Mouse (Mus musculus) E14TG2a.4 (cell line): ENCODE measurements around the gene Pdcd6ip.

Source experiments
- CTCF ChIP-seq: conservative IDR thresholded peaks from 2 replicates; pipeline ENCODE4 v1.5.1; 2014; ENCODE audit warnings: low read length
- POU5F1 ChIP-seq: IDR thresholded peaks from 2 replicates; pipeline ENCODE4 v1.6.1; 2014; ENCODE audit warnings: low read length, borderline replicate concordance

DNA sequence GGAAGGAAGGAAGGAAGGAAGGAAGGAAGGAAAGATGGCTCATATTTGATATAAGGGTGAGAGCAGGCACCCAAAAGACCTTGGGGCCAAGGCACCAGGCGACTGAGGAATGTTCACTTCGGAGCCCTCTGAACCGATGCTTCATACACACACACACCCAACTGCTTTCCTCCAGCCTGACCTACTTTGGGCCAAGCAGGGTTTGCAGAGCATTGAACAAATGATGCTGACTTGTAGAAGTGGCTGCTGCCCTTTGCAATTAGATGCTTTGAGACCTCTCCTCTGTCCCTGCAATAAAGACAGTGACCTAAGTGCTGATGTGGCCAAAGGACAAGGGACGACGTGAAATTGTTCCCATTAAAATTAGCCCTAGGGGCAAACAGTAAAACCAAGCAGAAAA is 63.4 kb downstream of the Pdcd6ip start:
- TF ChIP-seq CTCF = no peak; the same call in 1 of the 2 replicates
- TF ChIP-seq POU5F1 = no peak
